Mouse (Mus musculus): Measurements from ENCODE around the gene Gm49661. TPM values are rescaled to one million over a fixed set of nuclear protein-coding genes. Genes with fewer than 3 reads are reported as not detected.

Gm49661 gene
- polyA plus RNA-seq, 1 experiment from 2014 or later = not detected

- H3K36me3 ChIP-seq (ENCODE audit: control insufficient read depth, insufficient read depth, low read length) = no peaks in the 10 kb centered on the region
- 3% methylated on average over 11 of the region's 11 CpGs for WGBS
- peak; percentile 46 for ATAC-seq (ENCODE audit: insufficient read depth, low FRiP score, low TSS enrichment)
- no peak overlapping the region for H3K27ac ChIP-seq (ENCODE audit: low read depth, low read length)
- DNase-seq (ENCODE audit: low spot score) = no peak
- peaks cover 8% of the 10 kb centered on the region; the same call in 1 of the 2 replicates for H3K4me1 ChIP-seq (ENCODE audit: control insufficient read depth, insufficient read depth, low read length)
- H3K27me3 ChIP-seq (ENCODE audit: control insufficient read depth, insufficient read depth, low read length) = peaks cover 55% of the 10 kb centered on the region
- peak overlapping the region; percentile 56 for H3K4me3 ChIP-seq (ENCODE audit: low read depth, low read length)
- no peak overlapping the region for H3K9ac ChIP-seq (ENCODE audit: low read length)
- H3K9me3 ChIP-seq (ENCODE audit: control insufficient read depth, low read length) = no peaks in the 10 kb centered on the region
- peak overlapping the region; percentile 93 for H3K4me2 ChIP-seq (ENCODE audit: low read depth)
Measured at GRCm38 (mm10) chr8:84945235-84945632, 24.0 kb downstream of the Gm49661 start.

GRCm38 (mm10) chr8:84944478-84945160 is 24.6 kb downstream of the Gm49661 start:
- Histone ChIP-seq H3K4me2 (ENCODE audit: low read depth) (peak overlapping the region; percentile 30), H3K27ac (ENCODE audit: low read depth, low read length) (no peak overlapping the region), H3K4me3 (ENCODE audit: low read depth, low read length) (peak overlapping the region; percentile 15; the same call in 1 of the 2 replicates), H3K27me3 (ENCODE audit: control insufficient read depth, insufficient read depth, low read length) (peaks cover 49% of the 10 kb centered on the region), H3K4me1 (ENCODE audit: control insufficient read depth, insufficient read depth, low read length) (peaks cover 8% of the 10 kb centered on the region; the same call in 1 of the 2 replicates), H3K9ac (ENCODE audit: low read length) (no peak overlapping the region), H3K36me3 (ENCODE audit: control insufficient read depth, insufficient read depth, low read length) (no peaks in the 10 kb centered on the region), H3K9me3 (ENCODE audit: control insufficient read depth, low read length) (no peaks in the 10 kb centered on the region)
- WGBS = 4% methylated on average over 26 of the region's 26 CpGs
- DNase-seq (ENCODE audit: low spot score) = peak; percentile 71
- ATAC-seq (ENCODE audit: insufficient read depth, low FRiP score, low TSS enrichment) = peak; percentile 35; the same call in 1 of the 2 replicates

GRCm38 (mm10) chr8:84943699-84944098 is 25.5 kb downstream of the Gm49661 start:
- no peak overlapping the region for H3K27ac ChIP-seq (ENCODE audit: low read depth, low read length)
- no peaks in the 10 kb centered on the region for H3K36me3 ChIP-seq (ENCODE audit: control insufficient read depth, insufficient read depth, low read length)
- no peaks in the 10 kb centered on the region for H3K9me3 ChIP-seq (ENCODE audit: control insufficient read depth, low read length)
- no peak overlapping the region for H3K4me2 ChIP-seq (ENCODE audit: low read depth)
- peaks cover 8% of the 10 kb centered on the region; the same call in 1 of the 2 replicates for H3K4me1 ChIP-seq (ENCODE audit: control insufficient read depth, insufficient read depth, low read length)
- ATAC-seq (ENCODE audit: insufficient read depth, low FRiP score, low TSS enrichment) = no peak
- no peak overlapping the region for H3K4me3 ChIP-seq (ENCODE audit: low read depth, low read length)
- no peak overlapping the region for H3K9ac ChIP-seq (ENCODE audit: low read length)
- DNase-seq (ENCODE audit: low spot score) = no peak
- peaks cover 45% of the 10 kb centered on the region for H3K27me3 ChIP-seq (ENCODE audit: control insufficient read depth, insufficient read depth, low read length)
- WGBS = 23% methylated on average over 4 of the region's 4 CpGs

GRCm38 (mm10) chr8:84937620-84938485 is 31.4 kb downstream of the Gm49661 start:
- Histone ChIP-seq H3K36me3 (ENCODE audit: control insufficient read depth, insufficient read depth, low read length) (no peaks in the 10 kb centered on the region), H3K4me3 (ENCODE audit: low read depth, low read length) (no peak overlapping the region; the same call in 1 of the 2 replicates), H3K9me3 (ENCODE audit: control insufficient read depth, low read length) (no peaks in the 10 kb centered on the region), H3K27me3 (ENCODE audit: control insufficient read depth, insufficient read depth, low read length) (peaks cover 35% of the 10 kb centered on the region), H3K4me2 (ENCODE audit: low read depth) (peak overlapping the region; percentile 69), H3K27ac (ENCODE audit: low read depth, low read length) (no peak overlapping the region), H3K4me1 (ENCODE audit: control insufficient read depth, insufficient read depth, low read length) (peaks cover 16% of the 10 kb centered on the region), H3K9ac (ENCODE audit: low read length) (no peak overlapping the region)
- DNase-seq (ENCODE audit: low spot score) (no peak), ATAC-seq (ENCODE audit: insufficient read depth, low FRiP score, low TSS enrichment) (no peak)
- WGBS = 65% methylated on average over 13 of the region's 13 CpGs

- no peaks in the 10 kb centered on the region for H3K9me3 ChIP-seq (ENCODE audit: control insufficient read depth, low read length)
- WGBS = 0% methylated on average over 45 of the region's 50 CpGs
- H3K27me3 ChIP-seq (ENCODE audit: control insufficient read depth, insufficient read depth, low read length) = peaks cover 35% of the 10 kb centered on the region
- H3K9ac ChIP-seq (ENCODE audit: low read length) = peak within 1 kb of the TSS; percentile 71
- ATAC-seq (ENCODE audit: insufficient read depth, low FRiP score, low TSS enrichment) (peak; percentile 61), DNase-seq (ENCODE audit: low spot score) (peak; percentile 86)
- H3K27ac ChIP-seq (ENCODE audit: low read depth, low read length) = peak within 1 kb of the TSS; percentile 49; the same call in 1 of the 2 replicates
- H3K4me2 ChIP-seq (ENCODE audit: low read depth) = peak within 1 kb of the TSS; percentile 69
- peaks cover 16% of the 10 kb centered on the region for H3K4me1 ChIP-seq (ENCODE audit: control insufficient read depth, insufficient read depth, low read length)
- H3K36me3 ChIP-seq (ENCODE audit: control insufficient read depth, insufficient read depth, low read length) = no peaks in the 10 kb centered on the region
- H3K4me3 ChIP-seq (ENCODE audit: low read depth, low read length) = peak within 1 kb of the TSS; percentile 47
Measured at GRCm38 (mm10) chr8:84936962-84937546, 32.2 kb downstream of the Gm49661 start, which contains the start of gene Mast1. Gene Mast1 (minus strand): TSS chr8:84937359.

GRCm38 (mm10) chr8:84936041-84936961 is 32.9 kb downstream of the Gm49661 start:
- Histone ChIP-seq H3K4me1 (ENCODE audit: control insufficient read depth, insufficient read depth, low read length) (peaks cover 16% of the 10 kb centered on the region), H3K27ac (ENCODE audit: low read depth, low read length) (peak overlapping the region; percentile 49), H3K4me3 (ENCODE audit: low read depth, low read length) (peak overlapping the region; percentile 47), H3K4me2 (ENCODE audit: low read depth) (peak overlapping the region; percentile 69), H3K27me3 (ENCODE audit: control insufficient read depth, insufficient read depth, low read length) (peaks cover 35% of the 10 kb centered on the region), H3K9ac (ENCODE audit: low read length) (peak overlapping the region; percentile 71), H3K36me3 (ENCODE audit: control insufficient read depth, insufficient read depth, low read length) (no peaks in the 10 kb centered on the region), H3K9me3 (ENCODE audit: control insufficient read depth, low read length) (no peaks in the 10 kb centered on the region)
- 19% methylated on average over 23 of the region's 23 CpGs for WGBS
- no peak for DNase-seq (ENCODE audit: low spot score)
- peak; percentile 20 for ATAC-seq (ENCODE audit: insufficient read depth, low FRiP score, low TSS enrichment)

- Histone ChIP-seq H3K36me3 (ENCODE audit: control insufficient read depth, insufficient read depth, low read length) (no peaks in the 10 kb centered on the region), H3K9ac (ENCODE audit: low read length) (peak overlapping the region; percentile 3; the same call in 1 of the 2 replicates), H3K4me3 (ENCODE audit: low read depth, low read length) (peak overlapping the region; percentile 47), H3K27me3 (ENCODE audit: control insufficient read depth, insufficient read depth, low read length) (peaks cover 39% of the 10 kb centered on the region), H3K4me1 (ENCODE audit: control insufficient read depth, insufficient read depth, low read length) (peaks cover 16% of the 10 kb centered on the region), H3K9me3 (ENCODE audit: control insufficient read depth, low read length) (no peaks in the 10 kb centered on the region), H3K4me2 (ENCODE audit: low read depth) (peak overlapping the region; percentile 69), H3K27ac (ENCODE audit: low read depth, low read length) (no peak overlapping the region)
- WGBS = 4% methylated on average over 14 of the region's 14 CpGs
- ATAC-seq (ENCODE audit: insufficient read depth, low FRiP score, low TSS enrichment) (0 out of 2 replicates have a peak, but pooled peaks have one; percentile 33), DNase-seq (ENCODE audit: low spot score) (peak; percentile 48)
Measured at GRCm38 (mm10) chr8:84935489-84935888, 33.7 kb downstream of the Gm49661 start.
